Mouse (Mus musculus): ENCODE data around the gene Zbtb12. TPM values are rescaled to one million over a fixed set of nuclear protein-coding genes. Genes with fewer than 3 reads are reported as not detected.
"Not testable (repeated sequence)": the region's sequence is repeated elsewhere in the genome, so short reads cannot be mapped to it uniquely, and the experiment has no call there.

The Zbtb12 gene
- total RNA-seq (2015) (7.7 and 9.9 TPM in 2 replicates), total RNA-seq (2017) (13.6 and 15.1 TPM in 2 replicates)

GRCm38 (mm10) chr17:34879336-34879879, at the start of gene Zbtb12:
Zbtb12 (plus strand) TSS chr17:34879483.
- ATAC-seq (replicated peaks; ENCODE audit: poor library complexity): peak; percentile 42; the same call in 1 of the 2 replicates

GRCm38 (mm10) chr17:34830776-34831175, 48.5 kb upstream of the Zbtb12 start:
- not testable (repeated sequence) for ATAC-seq (replicated peaks; ENCODE audit: poor library complexity)

GRCm38 (mm10) chr17:34836155-34836855, 43.0 kb upstream of the Zbtb12 start:
- peak; percentile 57 for ATAC-seq (replicated peaks; ENCODE audit: poor library complexity)

- ATAC-seq (replicated peaks; ENCODE audit: poor library complexity): peak; percentile 98
Observed at GRCm38 (mm10) chr17:34836856-34837221, 42.4 kb upstream of the Zbtb12 start, which contains the start of the genes Stk19 and Dxo. Stk19 (minus strand) TSS chr17:34836945. Dxo (plus strand) TSS chr17:34837019.

- ATAC-seq (replicated peaks; ENCODE audit: poor library complexity): no peak; the same call in 1 of the 2 replicates
Observed at GRCm38 (mm10) chr17:34837464-34838324, 41.6 kb upstream of the Zbtb12 start.

GRCm38 (mm10) chr17:34838785-34839184, 40.5 kb upstream of the Zbtb12 start:
- no peak for ATAC-seq (replicated peaks; ENCODE audit: poor library complexity)

GRCm38 (mm10) chr17:34840736-34841307, 38.5 kb upstream of the Zbtb12 start:
- no peak for ATAC-seq (replicated peaks; ENCODE audit: poor library complexity)

GRCm38 (mm10) chr17:34844884-34845283, 34.4 kb upstream of the Zbtb12 start:
- ATAC-seq (replicated peaks; ENCODE audit: poor library complexity): no peak

- ATAC-seq (replicated peaks; ENCODE audit: poor library complexity): no peak
Observed at GRCm38 (mm10) chr17:34847192-34847591, 32.1 kb upstream of the Zbtb12 start.

- ATAC-seq (replicated peaks; ENCODE audit: poor library complexity): no peak
Observed at GRCm38 (mm10) chr17:34847615-34848014, 31.7 kb upstream of the Zbtb12 start.

- peak; percentile 98 for ATAC-seq (replicated peaks; ENCODE audit: poor library complexity)
Observed at GRCm38 (mm10) chr17:34849722-34850516, 29.4 kb upstream of the Zbtb12 start, which contains the start of the genes Skiv2l and Nelfe. Skiv2l (minus strand) TSS chr17:34850210. Nelfe (plus strand) TSS chr17:34850391.

- peak; percentile 10; the same call in 1 of the 2 replicates for ATAC-seq (replicated peaks; ENCODE audit: poor library complexity)
Observed at GRCm38 (mm10) chr17:34850517-34851125, 28.7 kb upstream of the Zbtb12 start.

GRCm38 (mm10) chr17:34853511-34853910, 25.8 kb upstream of the Zbtb12 start:
- no peak for ATAC-seq (replicated peaks; ENCODE audit: poor library complexity)

- ATAC-seq (replicated peaks; ENCODE audit: poor library complexity): no peak
Observed at GRCm38 (mm10) chr17:34854761-34855160, 24.5 kb upstream of the Zbtb12 start.

GRCm38 (mm10) chr17:34855825-34856224, 23.5 kb upstream of the Zbtb12 start:
- ATAC-seq (replicated peaks; ENCODE audit: poor library complexity): peak; percentile 67

GRCm38 (mm10) chr17:34858670-34859069, 20.6 kb upstream of the Zbtb12 start:
- peak; percentile 53 for ATAC-seq (replicated peaks; ENCODE audit: poor library complexity)

GRCm38 (mm10) chr17:34860514-34860913, 18.8 kb upstream of the Zbtb12 start:
- ATAC-seq (replicated peaks; ENCODE audit: poor library complexity): no peak

GRCm38 (mm10) chr17:34861704-34862415, 17.4 kb upstream of the Zbtb12 start:
- ATAC-seq (replicated peaks; ENCODE audit: poor library complexity): no peak
